Mouse (Mus musculus): ENCODE measurements around the gene Vmn1r50. TPM values are rescaled to one million over a fixed set of nuclear protein-coding genes. Genes with fewer than 3 reads are reported as not detected.
"Not testable (repeated sequence)": the region's sequence is repeated elsewhere in the genome, so short reads cannot be mapped to it uniquely, and the experiment has no call there.

Gene Vmn1r50
- polyA plus RNA-seq (2017; shearing (Covaris generic)): not detected

DNA sequence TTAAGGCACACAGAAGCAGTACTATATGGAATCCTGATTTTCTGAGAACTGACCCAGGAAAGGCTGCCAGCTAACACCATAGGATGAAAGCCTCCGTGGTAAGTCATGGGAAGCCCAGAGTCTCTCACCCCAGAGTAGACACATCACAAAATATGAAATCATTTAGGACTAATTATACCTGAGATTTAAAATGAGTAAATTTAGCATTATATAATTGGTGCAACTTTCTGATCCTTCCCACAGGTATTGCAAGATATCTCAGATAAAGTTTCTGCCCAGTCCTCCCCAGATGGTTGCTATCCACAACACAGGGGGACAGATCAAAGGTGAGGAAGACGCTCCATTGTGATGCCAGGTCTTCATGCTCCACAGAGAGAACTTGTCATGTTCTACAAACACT, at the start of gene Vmn1r50:
Vmn1r50 (plus strand) TSS at position 301 of the 400 bp plus-strand sequence.
- ATAC-seq: no peak

DNA sequence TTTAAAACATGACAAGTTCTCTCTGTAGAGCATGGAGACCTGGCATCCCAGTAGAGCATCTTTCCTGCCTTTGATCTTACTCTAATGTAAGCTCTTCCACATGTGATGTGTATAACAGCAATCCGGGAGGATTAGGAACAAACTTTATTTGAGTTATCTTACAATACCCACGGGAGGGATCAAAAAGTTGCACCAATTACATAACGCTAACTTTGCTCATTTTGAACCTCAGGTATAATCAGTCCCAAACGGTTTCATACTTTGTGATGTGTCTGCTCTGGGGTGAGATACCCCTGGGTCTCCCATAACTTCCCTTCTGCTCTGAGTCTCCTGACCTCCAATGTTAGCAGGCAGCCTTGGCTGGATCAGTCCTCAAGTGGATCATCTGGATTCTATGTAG, 22.8 kb upstream of the Vmn1r50 start, which contains the start of gene Vmn1r49:
Vmn1r49 (minus strand) TSS at position 101 of the 400 bp plus-strand sequence.
- ATAC-seq: no peak

DNA sequence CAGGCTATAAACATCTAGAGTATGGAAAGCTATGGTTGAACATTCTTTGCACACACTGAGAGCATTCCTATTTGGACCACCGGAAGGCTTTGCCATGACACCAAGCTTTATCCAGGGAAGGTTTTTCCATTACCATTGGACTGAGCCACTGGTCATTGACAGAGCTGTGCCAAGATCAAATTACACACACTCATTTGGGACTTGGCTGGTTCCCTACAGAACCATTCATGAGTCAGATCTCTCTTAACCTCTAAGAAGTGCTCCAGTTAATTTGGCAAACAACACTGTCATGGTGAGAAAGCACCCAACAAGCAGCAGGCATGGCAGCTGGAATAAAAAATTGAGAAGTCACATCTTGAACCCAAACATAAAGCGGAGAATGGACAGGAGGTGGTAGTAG, 664 bp upstream of the Vmn1r50 start:
- ATAC-seq: no peak

DNA sequence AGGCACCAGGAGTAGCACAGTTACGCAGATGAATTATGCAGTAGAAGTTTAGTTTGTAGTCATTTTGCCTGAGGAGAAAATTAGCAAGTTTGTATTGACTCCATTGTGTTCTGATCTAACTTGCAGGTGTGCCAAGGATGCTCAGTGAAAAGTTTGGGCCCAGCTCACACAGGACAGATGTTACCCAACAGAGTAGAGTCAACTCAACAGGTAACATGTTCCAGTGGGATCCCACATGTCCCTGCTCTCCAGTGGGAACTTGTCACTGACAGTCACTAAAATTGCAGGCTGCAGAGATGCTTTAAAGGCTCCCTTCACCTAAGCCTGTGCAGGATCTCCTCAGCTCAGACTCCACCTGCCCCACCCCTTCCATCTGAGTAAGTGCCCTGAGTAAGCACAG, 21.1 kb downstream of the Vmn1r50 start, which contains the start of gene Vmn1r51:
Vmn1r51 (plus strand) TSS at position 301 of the 400 bp plus-strand sequence.
- ATAC-seq: not testable (repeated sequence)

Other genes with a start within 250 kb of the Vmn1r50 start
- gene Vmn1r42, start 225.0 kb upstream of the Vmn1r50 start, polyA plus RNA-seq (2017; shearing (Covaris generic)): not detected
- gene Vmn1r43, start 225.0 kb upstream of the Vmn1r50 start, polyA plus RNA-seq (2017; shearing (Covaris generic)): not detected
- gene Vmn1r44, start 217.8 kb upstream of the Vmn1r50 start, polyA plus RNA-seq (2017; shearing (Covaris generic)): not detected
- not detected for gene Vmn1r45, start 160.8 kb upstream of the Vmn1r50 start, polyA plus RNA-seq (2017; shearing (Covaris generic))
- gene Vmn1r46, start 132.1 kb upstream of the Vmn1r50 start, polyA plus RNA-seq (2017; shearing (Covaris generic)): under 1 TPM in 1 of 2 experiments, not detected in 1; 0.12 TPM
- gene Vmn1r47, start 85.3 kb upstream of the Vmn1r50 start, polyA plus RNA-seq (2017; shearing (Covaris generic)): not detected
- not detected for gene Vmn1r48, start 64.6 kb upstream of the Vmn1r50 start, polyA plus RNA-seq (2017; shearing (Covaris generic))
- gene Vmn1r49, start 22.9 kb upstream of the Vmn1r50 start, polyA plus RNA-seq (2017; shearing (Covaris generic)): not detected
- gene Vmn1r51, start 21.2 kb downstream of the Vmn1r50 start, polyA plus RNA-seq (2017; shearing (Covaris generic)): not detected
- gene Vmn1r52, start 73.4 kb downstream of the Vmn1r50 start, polyA plus RNA-seq (2017; shearing (Covaris generic)): not detected
- not detected for gene V1ra8, start 101.4 kb downstream of the Vmn1r50 start, polyA plus RNA-seq (2017; shearing (Covaris generic))
- not detected for gene Vmn1r53, start 123.0 kb downstream of the Vmn1r50 start, polyA plus RNA-seq (2017; shearing (Covaris generic))
- under 1 TPM in 1 of 2 experiments, not detected in 1; 0.17 TPM for gene Vmn1r54, start 144.9 kb downstream of the Vmn1r50 start, polyA plus RNA-seq (2017; shearing (Covaris generic))
- gene BC048671, start 199.8 kb downstream of the Vmn1r50 start, polyA plus RNA-seq (2017; shearing (Covaris generic)): not detected
- gene Chst13, start 223.8 kb downstream of the Vmn1r50 start, polyA plus RNA-seq (2017; shearing (Covaris generic)): not detected
- gene Uroc1, start 231.9 kb downstream of the Vmn1r50 start, polyA plus RNA-seq (2017; shearing (Covaris generic)): not detected

Measured in activated CD4-positive, CD25-positive, alpha-beta regulatory T cell, adult 4 months (primary cell).